Mouse (Mus musculus): ENCODE measurements around the gene Gm43517. TPM values are rescaled to one million over a fixed set of nuclear protein-coding genes. Genes with fewer than 3 reads are reported as not detected.

The Gm43517 gene
- polyA plus RNA-seq, 1 experiment = 0.13 TPM

GRCm38 (mm10) chr12:49399611-49400010 is 14.6 kb downstream of the Gm43517 start:
- no peak overlapping the region for H3K27ac ChIP-seq (ENCODE audit: control insufficient read depth, insufficient read depth, low read length)

GRCm38 (mm10) chr12:49400036-49400852 is 15.3 kb downstream of the Gm43517 start:
- Histone ChIP-seq H3K4me1 (replicated peaks; ENCODE audit: control insufficient read depth, insufficient read depth, low read length) (no peaks in the 10 kb centered on the region), H3K27ac (ENCODE audit: control insufficient read depth, insufficient read depth, low read length) (no peak overlapping the region), H3K36me3 (ENCODE audit: control insufficient read depth, insufficient read depth, low read length) (no peaks in the 10 kb centered on the region), H3K27me3 (ENCODE audit: control insufficient read depth, insufficient read depth, low read length) (no peaks in the 10 kb centered on the region), H3K4me3 (ENCODE audit: control insufficient read depth, insufficient read depth, low read length) (no peak overlapping the region)
- DNase-seq = no peak
- TF ChIP-seq CTCF (IDR thresholded peaks at IDR 0.05; ENCODE audit: borderline replicate concordance, control insufficient read depth, extremely low read depth, insufficient read depth, low read length, poor library complexity) (no peak), POLR2A (IDR thresholded peaks at IDR 0.05; ENCODE audit: control insufficient read depth, extremely low read depth, insufficient read depth, low read length, poor library complexity) (no peak)
- WGBS = 11% methylated on average over 9 of the region's 9 CpGs

More at GRCm38 (mm10) chr12:49399611-49400010, 14.6 kb downstream of the Gm43517 start:
- Histone ChIP-seq H3K36me3 (ENCODE audit: control insufficient read depth, insufficient read depth, low read length) (no peaks in the 10 kb centered on the region), H3K4me1 (replicated peaks; ENCODE audit: control insufficient read depth, insufficient read depth, low read length) (no peaks in the 10 kb centered on the region), H3K27me3 (ENCODE audit: control insufficient read depth, insufficient read depth, low read length) (no peaks in the 10 kb centered on the region), H3K4me3 (ENCODE audit: control insufficient read depth, insufficient read depth, low read length) (no peak overlapping the region)
- DNase-seq = no peak
- WGBS = 18% methylated on average over 1 of the region's 1 CpGs
- TF ChIP-seq CTCF (IDR thresholded peaks at IDR 0.05; ENCODE audit: borderline replicate concordance, control insufficient read depth, extremely low read depth, insufficient read depth, low read length, poor library complexity) (no peak), POLR2A (IDR thresholded peaks at IDR 0.05; ENCODE audit: control insufficient read depth, extremely low read depth, insufficient read depth, low read length, poor library complexity) (no peak)

GRCm38 (mm10) chr12:49400853-49401118 is 15.8 kb downstream of the Gm43517 start:
- DNase-seq = no peak
- no peak overlapping the region for H3K27ac ChIP-seq (ENCODE audit: control insufficient read depth, insufficient read depth, low read length)
- H3K4me3 ChIP-seq (ENCODE audit: control insufficient read depth, insufficient read depth, low read length) = no peak overlapping the region
- H3K4me1 ChIP-seq (replicated peaks; ENCODE audit: control insufficient read depth, insufficient read depth, low read length) = no peaks in the 10 kb centered on the region
- H3K36me3 ChIP-seq (ENCODE audit: control insufficient read depth, insufficient read depth, low read length) = no peaks in the 10 kb centered on the region
- TF ChIP-seq POLR2A (IDR thresholded peaks at IDR 0.05; ENCODE audit: control insufficient read depth, extremely low read depth, insufficient read depth, low read length, poor library complexity) (no peak), CTCF (IDR thresholded peaks at IDR 0.05; ENCODE audit: borderline replicate concordance, control insufficient read depth, extremely low read depth, insufficient read depth, low read length, poor library complexity) (no peak)
- H3K27me3 ChIP-seq (ENCODE audit: control insufficient read depth, insufficient read depth, low read length) = no peaks in the 10 kb centered on the region
- WGBS = 3% methylated on average over 8 of the region's 8 CpGs

- no peaks in the 10 kb centered on the region for H3K27me3 ChIP-seq (ENCODE audit: control insufficient read depth, insufficient read depth, low read length)
Observed at GRCm38 (mm10) chr12:49401119-49401795, 16.3 kb downstream of the Gm43517 start.

GRCm38 (mm10) chr12:49401796-49402130 is 16.8 kb downstream of the Gm43517 start:
- no peaks in the 10 kb centered on the region for H3K27me3 ChIP-seq (ENCODE audit: control insufficient read depth, insufficient read depth, low read length)
- H3K4me1 ChIP-seq (replicated peaks; ENCODE audit: control insufficient read depth, insufficient read depth, low read length) = no peaks in the 10 kb centered on the region
- WGBS = 3% methylated on average over 5 of the region's 5 CpGs
- H3K36me3 ChIP-seq (ENCODE audit: control insufficient read depth, insufficient read depth, low read length) = no peaks in the 10 kb centered on the region
- no peak overlapping the region for H3K27ac ChIP-seq (ENCODE audit: control insufficient read depth, insufficient read depth, low read length)
- no peak for DNase-seq
- TF ChIP-seq CTCF (IDR thresholded peaks at IDR 0.05; ENCODE audit: borderline replicate concordance, control insufficient read depth, extremely low read depth, insufficient read depth, low read length, poor library complexity) (no peak), POLR2A (IDR thresholded peaks at IDR 0.05; ENCODE audit: control insufficient read depth, extremely low read depth, insufficient read depth, low read length, poor library complexity) (no peak)
- no peak overlapping the region for H3K4me3 ChIP-seq (ENCODE audit: control insufficient read depth, insufficient read depth, low read length)

More at GRCm38 (mm10) chr12:49401119-49401795, 16.3 kb downstream of the Gm43517 start:
- WGBS = 4% methylated on average over 68 of the region's 68 CpGs
- Histone ChIP-seq H3K4me1 (replicated peaks; ENCODE audit: control insufficient read depth, insufficient read depth, low read length) (no peaks in the 10 kb centered on the region), H3K36me3 (ENCODE audit: control insufficient read depth, insufficient read depth, low read length) (no peaks in the 10 kb centered on the region), H3K4me3 (ENCODE audit: control insufficient read depth, insufficient read depth, low read length) (no peak overlapping the region), H3K27ac (ENCODE audit: control insufficient read depth, insufficient read depth, low read length) (no peak overlapping the region)
- TF ChIP-seq CTCF (IDR thresholded peaks at IDR 0.05; ENCODE audit: borderline replicate concordance, control insufficient read depth, extremely low read depth, insufficient read depth, low read length, poor library complexity) (no peak), POLR2A (IDR thresholded peaks at IDR 0.05; ENCODE audit: control insufficient read depth, extremely low read depth, insufficient read depth, low read length, poor library complexity) (no peak)
- no peak for DNase-seq

- H3K4me1 ChIP-seq (replicated peaks; ENCODE audit: control insufficient read depth, insufficient read depth, low read length) = no peaks in the 10 kb centered on the region
- no peak for DNase-seq
- no peak overlapping the region for H3K27ac ChIP-seq (ENCODE audit: control insufficient read depth, insufficient read depth, low read length)
- no peak for TF ChIP-seq POLR2A (IDR thresholded peaks at IDR 0.05; ENCODE audit: control insufficient read depth, extremely low read depth, insufficient read depth, low read length, poor library complexity)
- no peak for TF ChIP-seq CTCF (IDR thresholded peaks at IDR 0.05; ENCODE audit: borderline replicate concordance, control insufficient read depth, extremely low read depth, insufficient read depth, low read length, poor library complexity)
- H3K36me3 ChIP-seq (ENCODE audit: control insufficient read depth, insufficient read depth, low read length) = no peaks in the 10 kb centered on the region
- H3K4me3 ChIP-seq (ENCODE audit: control insufficient read depth, insufficient read depth, low read length) = no peak overlapping the region
- H3K27me3 ChIP-seq (ENCODE audit: control insufficient read depth, insufficient read depth, low read length) = no peaks in the 10 kb centered on the region
- 91% methylated on average over 2 of the region's 2 CpGs for WGBS
Observed at GRCm38 (mm10) chr12:49409833-49410232, 24.9 kb downstream of the Gm43517 start.
